In the genomic region with DNA sequence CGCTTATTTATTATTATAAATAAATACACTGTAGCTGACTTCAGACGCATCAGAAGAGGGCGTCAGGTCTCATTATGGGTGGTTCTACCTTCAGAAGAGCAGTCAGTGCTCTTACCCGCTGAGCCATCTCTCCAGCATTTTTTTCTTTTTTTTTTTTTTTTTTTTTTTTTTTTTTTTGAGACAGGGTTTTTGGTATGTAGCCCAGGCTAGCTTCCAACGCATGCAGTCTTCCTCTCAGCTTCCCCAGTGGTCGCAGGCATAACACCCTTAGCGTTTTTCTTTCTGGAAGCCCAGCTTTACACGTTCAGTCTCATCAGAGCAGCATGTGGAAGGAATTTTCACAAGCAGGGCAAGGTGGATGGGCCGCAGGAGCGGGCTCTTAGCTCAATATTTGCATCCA, we compare ENCODE assay signal across 10 mouse cellular contexts. TPM values are rescaled to one million over a fixed set of nuclear protein-coding genes. Genes with fewer than 3 reads are reported as not detected.
A peak's percentile ranks its signal among the peaks of the same experiment; 100 is the strongest.
DNase-seq lines count a peak whose midpoint lies in the region; ATAC-seq lines count a peak whose summit lies in the region.
"Had no signal": no experiment of that assay in that cellular context is flagged by ENCODE, and none has a peak within 500 bp of the region (broad histone marks: within the 10 kb centered on the region; RNA-seq: fewer than 3 reads in every experiment).

No protein-coding gene starts in this region.

- H3K27ac ChIP-seq in kidney, embryonic 14.5 days (ENCODE audit: low read depth, low read length) = no peak overlapping the region
- H3K27ac ChIP-seq in embryonic facial prominence, embryonic 10.5 days (replicated peaks) = no peak overlapping the region
- 0 out of 2 replicates have a peak overlapping the region, but pooled peaks have one; percentile 34 for H3K27ac ChIP-seq in midbrain, embryonic 16.5 days (ENCODE audit: low read length)

- peak overlapping the region; percentile 88 for H3K4me2 ChIP-seq in kidney, embryonic 14.5 days (replicated peaks; ENCODE audit: low read depth, low read length)
- H3K4me2 ChIP-seq in midbrain, embryonic 16.5 days (ENCODE audit: low read length) = peak overlapping the region; percentile 96

- peak overlapping the region; percentile 82 for H3K4me3 ChIP-seq in kidney, embryonic 14.5 days (ENCODE audit: low read length)
- peak overlapping the region; percentile 71 for H3K4me3 ChIP-seq in embryonic facial prominence, embryonic 10.5 days
- H3K4me3 ChIP-seq in midbrain, embryonic 16.5 days (ENCODE audit: low read depth, low read length) = peak overlapping the region; percentile 79

- intact Hi-C loops in left cerebral cortex, postnatal 25 days (cut with DNase I) = no loop called here

- 40% methylated on average over 10 of the region's 10 CpGs for WGBS in kidney, embryonic 14.5 days
- WGBS in embryonic facial prominence, embryonic 10.5 days = 35% methylated on average over 10 of the region's 10 CpGs
- WGBS in midbrain, embryonic 16.5 days = 39% methylated on average over 10 of the region's 10 CpGs

- peaks cover 22% of the 10 kb centered on the region for H3K36me3 ChIP-seq in kidney, embryonic 14.5 days (ENCODE audit: control insufficient read depth, insufficient read depth, low read length)
- H3K36me3 ChIP-seq in embryonic facial prominence, embryonic 10.5 days (replicated peaks) = peaks cover 30% of the 10 kb centered on the region
- H3K36me3 ChIP-seq in midbrain, embryonic 16.5 days (ENCODE audit: control insufficient read depth, insufficient read depth, low read length) = peaks cover 7% of the 10 kb centered on the region

- no peak for ATAC-seq in kidney, embryonic 14.5 days (ENCODE audit: low FRiP score, low TSS enrichment)
- ATAC-seq in inflammation-experienced regulatory T-cells, adult 6 months = peak; percentile 7
- no peak for ATAC-seq in midbrain, embryonic 16.5 days
- ATAC-seq in monocyte, adult 5-6 weeks (replicated peaks; ENCODE audit: insufficient number of reproducible peaks, low FRiP score, low TSS enrichment, poor library complexity, severe bottlenecking) = no peak

- peaks cover 24% of the 10 kb centered on the region for H3K27me3 ChIP-seq in kidney, embryonic 14.5 days (ENCODE audit: control insufficient read depth, insufficient read depth, low read length)
- H3K27me3 ChIP-seq in embryonic facial prominence, embryonic 10.5 days (replicated peaks; ENCODE audit: low read depth, poor library complexity, severe bottlenecking) = peaks cover 46% of the 10 kb centered on the region
- H3K27me3 ChIP-seq in midbrain, embryonic 16.5 days (ENCODE audit: control insufficient read depth, insufficient read depth, low read depth, low read length) = no peaks in the 10 kb centered on the region
- H3K27me3 ChIP-seq: Patski had no signal

- H3K9me3 ChIP-seq in kidney, embryonic 14.5 days (ENCODE audit: control insufficient read depth, low read length) = no peaks in the 10 kb centered on the region
- H3K9me3 ChIP-seq in embryonic facial prominence, embryonic 10.5 days = no peaks in the 10 kb centered on the region
- H3K9me3 ChIP-seq in midbrain, embryonic 16.5 days (replicated peaks; ENCODE audit: control insufficient read depth, low read length, poor library complexity, severe bottlenecking) = no peaks in the 10 kb centered on the region

- no peak for DNase-seq in kidney, postnatal 36 days
- no peak for DNase-seq in embryonic facial prominence, embryonic 10.5 days (ENCODE audit: low spot score)
- no peak for DNase-seq in left cerebral cortex, postnatal 25 days (ENCODE audit: low spot score in 2 of 2)
- DNase-seq in MN1 (ENCODE audit: low spot score) = no peak

- H3K9ac ChIP-seq in kidney, embryonic 14.5 days (ENCODE audit: low read depth, low read length) = no peak overlapping the region
- peak overlapping the region; percentile 89 for H3K9ac ChIP-seq in midbrain, embryonic 16.5 days (ENCODE audit: low read depth, low read length)

- H3K4me1 ChIP-seq in kidney, embryonic 14.5 days (ENCODE audit: control insufficient read depth, insufficient read depth, low read length) = peaks cover 15% of the 10 kb centered on the region; the same call in 1 of the 2 replicates
- H3K4me1 ChIP-seq in embryonic facial prominence, embryonic 10.5 days = peaks cover 47% of the 10 kb centered on the region
- peaks cover 28% of the 10 kb centered on the region for H3K4me1 ChIP-seq in midbrain, embryonic 16.5 days (ENCODE audit: control insufficient read depth, insufficient read depth, low read length)

RNA-seq across cellular contexts. Expression of a gene that starts 0.5 kb away (rescaled TPM):
- polyA plus RNA-seq in kidney, embryonic 14.5 days (2014; fragmentation: Nextera tagmentation; extraction: Ambion mirVana) = 32.9 and 36.2 TPM in 2 replicates
- 42.3 and 43.7 TPM in 2 replicates for polyA plus RNA-seq in embryonic facial prominence, embryonic 10.5 days (2016; fragmentation: Nextera tagmentation; extraction: Ambion mirVana)
- 10 to 100 TPM in 1 of 3 experiments, 1 to 10 TPM in 2; 6.4 to 10.1 (median 7.3) TPM for polyA plus RNA-seq in inflammation-experienced regulatory T-cells, adult 6 months (2017; shearing (Covaris generic))
- 43.9 and 48.2 TPM in 2 replicates for polyA plus RNA-seq in midbrain, embryonic 16.5 days (2015; fragmentation: Nextera tagmentation; extraction: Ambion mirVana)
- 4.2 to 6.7 TPM (median 5.1 TPM) in 3 replicates for total RNA-seq in monocyte, adult 5-6 weeks (2017)
- 10 to 100 TPM; 26.8 to 27.1 TPM for total RNA-seq in left cerebral cortex, postnatal 25 days (2021)

RNA-seq across cellular contexts. Expression of a gene that starts 2.9 kb away (rescaled TPM):
- polyA plus RNA-seq in kidney, embryonic 14.5 days (2014; fragmentation: Nextera tagmentation; extraction: Ambion mirVana) = 3.4 and 4.8 TPM in 2 replicates
- 11.3 and 12.1 TPM in 2 replicates for polyA plus RNA-seq in embryonic facial prominence, embryonic 10.5 days (2016; fragmentation: Nextera tagmentation; extraction: Ambion mirVana)
- polyA plus RNA-seq in inflammation-experienced regulatory T-cells, adult 6 months (2017; shearing (Covaris generic)) = 1 to 10 TPM in 1 of 3 experiments, under 1 TPM in 2; 0.47 to 1.2 (median 0.54) TPM
- polyA plus RNA-seq in midbrain, embryonic 16.5 days (2015; fragmentation: Nextera tagmentation; extraction: Ambion mirVana) = 95.9 and 103 TPM in 2 replicates
- 0.64 TPM in 1 of 3 replicates, not detected in the others for total RNA-seq in monocyte, adult 5-6 weeks (2017)
- total RNA-seq in left cerebral cortex, postnatal 25 days (2021) = 10 to 100 TPM; 13.2 to 15.8 TPM
- polyA plus RNA-seq: erythroblast, embryonic 14.5 days had no signal

RNA-seq across cellular contexts. Expression of a gene that starts 40.5 kb away (rescaled TPM):
- 36.2 and 43.2 TPM in 2 replicates for polyA plus RNA-seq in kidney, embryonic 14.5 days (2014; fragmentation: Nextera tagmentation; extraction: Ambion mirVana)
- polyA plus RNA-seq in embryonic facial prominence, embryonic 10.5 days (2016; fragmentation: Nextera tagmentation; extraction: Ambion mirVana) = 68.1 and 69.2 TPM in 2 replicates
- 10 to 100 TPM; 32.6 to 47.7 (median 36.1) TPM for polyA plus RNA-seq in inflammation-experienced regulatory T-cells, adult 6 months (2017; shearing (Covaris generic))
- polyA plus RNA-seq in midbrain, embryonic 16.5 days (2015; fragmentation: Nextera tagmentation; extraction: Ambion mirVana) = 55.3 and 58.6 TPM in 2 replicates
- 11.3 to 24.6 TPM (median 14.3 TPM) in 3 replicates for total RNA-seq in monocyte, adult 5-6 weeks (2017)
- total RNA-seq in left cerebral cortex, postnatal 25 days (2021) = 10 to 100 TPM; 33.4 to 34.0 TPM
